Mouse (Mus musculus): ENCODE data around the gene Hdlbp. TPM values are rescaled to one million over a fixed set of nuclear protein-coding genes. Genes with fewer than 3 reads are reported as not detected.

Hdlbp gene
- polyA plus RNA-seq, 1 experiment = 232 TPM

DNA sequence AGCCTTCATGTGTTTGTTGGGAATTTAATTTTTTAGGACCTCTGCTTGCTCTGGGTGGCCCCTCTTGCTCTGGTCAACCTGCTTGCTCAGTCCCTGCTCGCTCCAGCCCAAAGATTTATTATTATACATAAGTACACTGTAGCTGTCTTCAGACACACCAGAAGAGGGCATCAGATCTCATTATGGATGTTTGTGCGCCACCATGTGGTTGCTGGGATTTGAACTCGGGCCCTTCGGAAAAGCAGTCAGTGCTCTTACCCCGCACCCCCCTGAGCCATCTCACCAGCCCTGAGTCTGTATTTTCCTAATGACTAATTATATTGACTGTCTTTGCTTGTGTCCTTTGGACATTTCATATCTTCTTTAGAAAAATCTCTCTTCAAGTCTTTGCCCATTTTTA, 99.5 kb downstream of the Hdlbp start:
- TF ChIP-seq CTCF (IDR thresholded peaks at IDR 0.05; ENCODE audit: low read depth, low read length) = peak; percentile 23
- TF ChIP-seq EP300 (IDR thresholded peaks at IDR 0.05; ENCODE audit: insufficient read depth, low read depth, low read length) = no peak
- H3K9me3 ChIP-seq (replicated peaks; ENCODE audit: control insufficient read depth, insufficient read depth, low read length, poor library complexity, severe bottlenecking) = no peaks in the 10 kb centered on the region
- H3K9ac ChIP-seq (ENCODE audit: low read depth, poor library complexity, severe bottlenecking) = no peak overlapping the region
- no peak overlapping the region for H3K27ac ChIP-seq (ENCODE audit: insufficient read depth, low read length)
- H3K36me3 ChIP-seq (ENCODE audit: control insufficient read depth, insufficient read depth, low read length, poor library complexity, severe bottlenecking) = no peaks in the 10 kb centered on the region
- no peak overlapping the region for H3K4me3 ChIP-seq (ENCODE audit: low read depth, low read length)
- H3K4me1 ChIP-seq (ENCODE audit: control insufficient read depth, insufficient read depth, low read length) = no peaks in the 10 kb centered on the region
- no peaks in the 10 kb centered on the region for H3K27me3 ChIP-seq (ENCODE audit: control insufficient read depth, insufficient read depth, low read length, poor library complexity, severe bottlenecking)

DNA sequence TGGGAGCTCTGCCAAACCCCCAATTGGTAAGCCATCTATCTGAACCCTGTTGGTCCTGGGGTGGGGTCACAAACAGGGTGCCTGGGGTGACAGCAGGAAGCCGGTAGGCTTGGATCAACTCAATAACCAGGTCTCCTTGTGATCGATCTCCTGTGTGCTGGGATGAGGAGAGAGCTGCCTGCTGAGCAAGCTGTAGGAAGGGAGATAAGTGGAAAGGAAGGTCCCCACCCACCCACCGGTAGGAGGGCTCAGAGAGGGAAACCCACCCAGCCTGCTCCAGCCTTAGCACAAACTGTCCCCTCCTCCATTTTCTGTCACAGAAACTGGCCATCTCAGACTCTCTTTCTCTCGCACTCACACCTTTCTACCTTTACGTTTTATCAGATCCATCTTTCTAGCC, 101.3 kb downstream of the Hdlbp start:
- Histone ChIP-seq H3K4me1 (ENCODE audit: control insufficient read depth, insufficient read depth, low read length) (no peaks in the 10 kb centered on the region), H3K4me3 (ENCODE audit: low read depth, low read length) (no peak overlapping the region)
- TF ChIP-seq POLR2A (IDR thresholded peaks at IDR 0.05; ENCODE audit: insufficient read depth, low read length) = no peak
- no peak for TF ChIP-seq CTCF (IDR thresholded peaks at IDR 0.05; ENCODE audit: low read depth, low read length)
- no peak for TF ChIP-seq EP300 (IDR thresholded peaks at IDR 0.05; ENCODE audit: insufficient read depth, low read depth, low read length)

DNA sequence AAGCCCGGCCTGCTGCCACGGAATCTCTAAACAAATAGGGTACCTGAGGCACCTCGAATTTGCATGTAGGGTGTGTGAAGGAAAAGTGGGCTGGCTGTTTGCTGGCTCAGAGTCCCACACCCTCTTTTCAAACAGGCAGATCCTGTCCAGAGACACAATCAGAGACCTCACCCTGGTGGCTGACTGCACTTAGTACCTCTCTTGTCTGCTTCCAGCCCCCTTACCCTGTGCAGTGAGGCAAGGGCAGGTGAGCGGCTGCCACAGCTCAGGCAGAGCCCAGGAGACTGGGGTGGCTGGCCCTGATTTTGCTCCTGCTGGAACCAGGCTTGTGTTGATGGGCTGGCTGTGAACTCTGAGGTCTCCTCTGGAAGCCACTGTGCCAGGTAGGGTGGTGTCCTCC, 105.0 kb downstream of the Hdlbp start, which contains the start of gene Ano7:
TSS of gene Ano7 (plus strand) at position 266 of the 400 bp plus-strand sequence.
- TF ChIP-seq CTCF (IDR thresholded peaks at IDR 0.05; ENCODE audit: low read depth, low read length) (no peak), EP300 (IDR thresholded peaks at IDR 0.05; ENCODE audit: insufficient read depth, low read depth, low read length) (no peak), POLR2A (IDR thresholded peaks at IDR 0.05; ENCODE audit: insufficient read depth, low read length) (no peak)
- H3K27ac ChIP-seq (ENCODE audit: insufficient read depth, low read length) = no peak within 1 kb of the TSS
- no peaks in the 10 kb centered on the region for H3K27me3 ChIP-seq (ENCODE audit: control insufficient read depth, insufficient read depth, low read length, poor library complexity, severe bottlenecking)

More for the DNA sequence above, 101.3 kb downstream of the Hdlbp start:
- no peaks in the 10 kb centered on the region for H3K9me3 ChIP-seq (replicated peaks; ENCODE audit: control insufficient read depth, insufficient read depth, low read length, poor library complexity, severe bottlenecking)
- H3K27ac ChIP-seq (ENCODE audit: insufficient read depth, low read length) = no peak overlapping the region
- H3K27me3 ChIP-seq (ENCODE audit: control insufficient read depth, insufficient read depth, low read length, poor library complexity, severe bottlenecking) = no peaks in the 10 kb centered on the region
- H3K36me3 ChIP-seq (ENCODE audit: control insufficient read depth, insufficient read depth, low read length, poor library complexity, severe bottlenecking) = no peaks in the 10 kb centered on the region
- H3K9ac ChIP-seq (ENCODE audit: low read depth, poor library complexity, severe bottlenecking) = no peak overlapping the region

DNA sequence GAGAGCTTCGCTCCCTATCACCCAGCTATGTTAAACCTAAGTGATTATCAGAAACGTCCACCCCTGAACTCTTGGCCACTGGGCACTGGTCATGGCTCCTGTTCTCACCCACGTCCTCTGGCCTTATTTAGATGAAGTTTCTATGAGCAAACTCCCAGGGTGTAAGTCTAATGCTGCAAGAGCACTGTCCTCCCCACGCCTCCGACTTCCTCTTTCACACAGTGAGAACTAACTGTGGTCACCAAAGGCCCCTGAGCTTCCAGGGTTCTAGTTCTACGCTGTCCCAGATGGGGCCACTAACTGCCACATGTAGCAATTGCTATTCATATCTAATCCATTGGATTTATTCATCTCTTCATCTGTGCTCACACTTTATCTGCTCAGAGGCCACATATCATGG, 113.0 kb downstream of the Hdlbp start:
- Histone ChIP-seq H3K4me3 (ENCODE audit: low read depth, low read length) (no peak overlapping the region), H3K9ac (ENCODE audit: low read depth, poor library complexity, severe bottlenecking) (no peak overlapping the region), H3K27ac (ENCODE audit: insufficient read depth, low read length) (no peak overlapping the region), H3K9me3 (replicated peaks; ENCODE audit: control insufficient read depth, insufficient read depth, low read length, poor library complexity, severe bottlenecking) (no peaks in the 10 kb centered on the region), H3K27me3 (ENCODE audit: control insufficient read depth, insufficient read depth, low read length, poor library complexity, severe bottlenecking) (no peaks in the 10 kb centered on the region), H3K4me1 (ENCODE audit: control insufficient read depth, insufficient read depth, low read length) (no peaks in the 10 kb centered on the region), H3K36me3 (ENCODE audit: control insufficient read depth, insufficient read depth, low read length, poor library complexity, severe bottlenecking) (peaks cover 19% of the 10 kb centered on the region)
- TF ChIP-seq POLR2A (IDR thresholded peaks at IDR 0.05; ENCODE audit: insufficient read depth, low read length) = no peak
- no peak for TF ChIP-seq EP300 (IDR thresholded peaks at IDR 0.05; ENCODE audit: insufficient read depth, low read depth, low read length)
- TF ChIP-seq CTCF (IDR thresholded peaks at IDR 0.05; ENCODE audit: low read depth, low read length) = no peak

More for the DNA sequence above, 105.0 kb downstream of the Hdlbp start, which contains the start of gene Ano7:
- no peaks in the 10 kb centered on the region for H3K4me1 ChIP-seq (ENCODE audit: control insufficient read depth, insufficient read depth, low read length)
- H3K9ac ChIP-seq (ENCODE audit: low read depth, poor library complexity, severe bottlenecking) = no peak within 1 kb of the TSS
- H3K4me3 ChIP-seq (ENCODE audit: low read depth, low read length) = no peak within 1 kb of the TSS
- no peaks in the 10 kb centered on the region for H3K9me3 ChIP-seq (replicated peaks; ENCODE audit: control insufficient read depth, insufficient read depth, low read length, poor library complexity, severe bottlenecking)
- H3K36me3 ChIP-seq (ENCODE audit: control insufficient read depth, insufficient read depth, low read length, poor library complexity, severe bottlenecking) = no peaks in the 10 kb centered on the region

DNA sequence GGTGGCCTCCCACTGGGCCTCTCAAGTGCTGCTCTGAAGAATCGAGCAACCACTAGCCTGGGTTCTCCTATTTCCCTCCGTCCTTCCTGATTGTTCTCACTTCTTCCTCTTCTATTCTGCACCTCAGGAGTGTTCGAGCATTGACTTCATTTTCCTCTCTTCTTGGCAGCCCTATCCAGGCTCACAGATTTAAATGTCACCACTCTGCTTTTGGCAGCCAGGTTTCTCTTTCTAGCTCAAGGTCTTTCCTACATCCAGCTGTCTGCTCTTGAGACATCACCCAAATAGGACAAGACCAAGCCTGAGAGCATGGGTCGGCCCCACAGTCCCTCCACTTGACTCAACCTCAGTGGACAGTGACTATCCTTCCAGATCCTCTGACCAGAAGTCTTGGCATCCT, 116.0 kb downstream of the Hdlbp start:
- Histone ChIP-seq H3K27me3 (ENCODE audit: control insufficient read depth, insufficient read depth, low read length, poor library complexity, severe bottlenecking) (no peaks in the 10 kb centered on the region), H3K9ac (ENCODE audit: low read depth, poor library complexity, severe bottlenecking) (no peak overlapping the region), H3K9me3 (replicated peaks; ENCODE audit: control insufficient read depth, insufficient read depth, low read length, poor library complexity, severe bottlenecking) (no peaks in the 10 kb centered on the region), H3K4me3 (ENCODE audit: low read depth, low read length) (no peak overlapping the region), H3K27ac (ENCODE audit: insufficient read depth, low read length) (no peak overlapping the region), H3K36me3 (ENCODE audit: control insufficient read depth, insufficient read depth, low read length, poor library complexity, severe bottlenecking) (peaks cover 25% of the 10 kb centered on the region), H3K4me1 (ENCODE audit: control insufficient read depth, insufficient read depth, low read length) (no peaks in the 10 kb centered on the region)
- TF ChIP-seq EP300 (IDR thresholded peaks at IDR 0.05; ENCODE audit: insufficient read depth, low read depth, low read length) (no peak), CTCF (IDR thresholded peaks at IDR 0.05; ENCODE audit: low read depth, low read length) (no peak), POLR2A (IDR thresholded peaks at IDR 0.05; ENCODE audit: insufficient read depth, low read length) (no peak)

Other genes with a start within 250 kb of the Hdlbp start
- 0.75 and 1.1 TPM in 2 replicates for gene Sned1, start 243.0 kb downstream of the Hdlbp start, polyA plus RNA-seq (2011; ENCODE audit: insufficient read depth, insufficient read length, low read depth, missing spikeins)
- 25.7 and 29.1 TPM in 2 replicates for gene Mterf4, start 172.9 kb downstream of the Hdlbp start, polyA plus RNA-seq (2011; ENCODE audit: insufficient read depth, insufficient read length, low read depth, missing spikeins)
- 40.4 and 40.8 TPM in 2 replicates for gene Ppp1r7, start 136.0 kb downstream of the Hdlbp start, polyA plus RNA-seq (2011; ENCODE audit: insufficient read depth, insufficient read length, low read depth, missing spikeins)
- 25.6 and 26.0 TPM in 2 replicates for gene Pask, start 135.3 kb downstream of the Hdlbp start, polyA plus RNA-seq (2011; ENCODE audit: insufficient read depth, insufficient read length, low read depth, missing spikeins)
- 0.32 TPM in 1 of 2 replicates, not detected in the other for gene Ano7, start 104.9 kb downstream of the Hdlbp start, polyA plus RNA-seq (2011; ENCODE audit: insufficient read depth, insufficient read length, low read depth, missing spikeins)
- gene Farp2, start 33.3 kb upstream of the Hdlbp start, polyA plus RNA-seq (2011; ENCODE audit: insufficient read depth, insufficient read length, low read depth, missing spikeins) = 4.0 and 5.0 TPM in 2 replicates
- gene Stk25, start 179.8 kb upstream of the Hdlbp start, polyA plus RNA-seq (2011; ENCODE audit: insufficient read depth, insufficient read length, low read depth, missing spikeins) = 77.7 and 79.6 TPM in 2 replicates
- gene Bok, start 206.8 kb upstream of the Hdlbp start, polyA plus RNA-seq (2011; ENCODE audit: insufficient read depth, insufficient read length, low read depth, missing spikeins) = 6.3 and 6.6 TPM in 2 replicates